Mouse (Mus musculus) myocyte (in vitro differentiated cells): ENCODE measurements around the gene E130114P18Rik.

Experiments used
- CEBPB ChIP-seq: IDR thresholded peaks from 2 replicates; pipeline ENCODE4 v1.6.1; 2011; ENCODE audit warnings: mild to moderate bottlenecking, moderate library complexity; ENCODE audit not compliant: poor library complexity, insufficient read depth, severe bottlenecking
- MAX ChIP-seq: IDR thresholded peaks from one replicate; pipeline ENCODE4 v1.6.1; 2011; ENCODE audit warnings: low read depth, mild to moderate bottlenecking, control low read depth
- MYOG ChIP-seq, 3 experiments: IDR thresholded peaks; one replicate each; pipeline ENCODE4 v1.6.1; 2011; ENCODE audit warnings: control low read depth in 2 of 3, low read depth in 2 of 3, mild to moderate bottlenecking in 2 of 3; ENCODE audit not compliant: insufficient read length in 2 of 3, control insufficient read depth in 1 of 3, insufficient read depth in 1 of 3
- POLR2A ChIP-seq: IDR thresholded peaks from one replicate; pipeline ENCODE4 v1.6.1; 2011; ENCODE audit warnings: low read depth, mild to moderate bottlenecking, control low read depth, moderate library complexity; ENCODE audit not compliant: insufficient read length
- POLR2AphosphoS2 ChIP-seq: IDR thresholded peaks from one replicate; pipeline ENCODE4 v1.6.1; 2011; ENCODE audit warnings: low read depth, control low read depth; ENCODE audit not compliant: insufficient read length
- REST ChIP-seq: IDR thresholded peaks from one replicate; pipeline ENCODE4 v1.6.1; 2011; ENCODE audit warnings: mild to moderate bottlenecking, control low read depth, moderate library complexity; ENCODE audit not compliant: insufficient read depth, insufficient read length
- TCF12 ChIP-seq: IDR thresholded peaks from one replicate; pipeline ENCODE4 v1.6.1; 2011; ENCODE audit warnings: mild to moderate bottlenecking, control low read depth; ENCODE audit not compliant: poor library complexity, insufficient read depth, severe bottlenecking
- TCF3 ChIP-seq: IDR thresholded peaks from one replicate; pipeline ENCODE4 v1.6.1; 2011; ENCODE audit warnings: low read depth, control low read depth; ENCODE audit not compliant: insufficient read length
- USF1 ChIP-seq: IDR thresholded peaks from one replicate; pipeline ENCODE4 v1.6.1; 2011; ENCODE audit warnings: low read depth, mild to moderate bottlenecking, control low read depth, moderate library complexity

GRCm38 (mm10) chr4:97608134-97608533, 169.7 kb downstream of the E130114P18Rik start:
- TF ChIP-seq POLR2A: no peak
- TF ChIP-seq REST: no peak
- TF ChIP-seq USF1: no peak
- TF ChIP-seq MAX: no peak
- TF ChIP-seq POLR2AphosphoS2: no peak
- no peak for TF ChIP-seq CEBPB
- TF ChIP-seq TCF12: no peak
- TF ChIP-seq MYOG (IDR thresholded peaks at IDR 0.05; ENCODE audit: control insufficient read depth in 1 of 3, insufficient read depth in 1 of 3, insufficient read length in 2 of 3, low read depth in 2 of 3): no peak
- TF ChIP-seq TCF3: no peak
